Mouse (Mus musculus): ENCODE results near the gene Fbxl8. TPM values are rescaled to one million over a fixed set of nuclear protein-coding genes. Genes with fewer than 3 reads are reported as not detected.
"Not testable (repeated sequence)": the region's sequence is repeated elsewhere in the genome, so short reads cannot be mapped to it uniquely, and the experiment has no call there.

The Fbxl8 gene
- 1 to 10 TPM; 2.4 to 2.7 TPM for total RNA-seq (2021)

DNA sequence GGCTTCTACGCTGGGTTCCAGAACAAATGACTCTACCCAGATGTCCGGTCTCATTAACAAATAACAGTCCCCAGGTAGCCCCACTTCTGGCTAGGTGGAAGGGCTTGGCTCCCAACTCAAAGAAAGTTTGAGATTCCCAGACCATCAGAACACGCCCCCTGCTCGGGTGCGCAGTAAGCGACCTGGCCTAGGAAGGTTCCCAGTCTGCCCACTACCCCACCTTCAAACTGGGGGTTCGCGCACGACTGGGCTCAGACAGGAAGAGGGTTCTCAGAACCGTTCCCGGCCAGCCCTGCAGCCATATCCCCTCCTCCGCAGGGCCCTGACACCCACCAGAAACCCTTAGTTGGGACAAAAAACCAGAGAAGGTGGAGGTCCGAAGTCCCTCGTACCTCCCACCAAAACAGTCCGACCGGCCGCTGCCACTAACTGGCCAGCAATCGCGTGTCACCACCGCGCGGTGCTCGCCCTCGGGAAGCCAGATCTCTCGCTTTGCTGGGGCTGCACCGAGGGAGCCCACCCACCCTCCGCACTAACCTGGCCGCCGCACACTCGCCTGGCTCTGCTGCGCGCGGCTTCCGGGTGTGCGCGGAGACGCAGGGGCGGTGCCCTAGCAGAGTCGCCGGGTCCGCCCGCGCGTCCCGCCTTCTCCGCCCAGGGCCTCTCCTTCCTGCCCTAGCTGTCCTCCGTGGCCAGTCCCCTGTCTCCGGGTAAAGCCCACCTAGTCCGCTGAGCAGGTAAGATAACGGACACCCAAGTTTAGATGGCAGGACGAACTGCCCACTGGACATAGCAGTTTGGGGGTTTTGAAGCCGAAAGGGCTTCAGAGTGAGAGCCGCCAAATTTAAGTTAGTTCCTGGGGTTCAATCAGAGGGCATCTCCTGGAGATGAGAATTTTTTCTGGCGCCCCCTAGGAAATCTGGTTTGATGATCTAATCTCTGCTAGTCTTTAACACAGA lies at the start of gene Fbxl8, which contains the start of gene Tradd:
TSS of gene Fbxl8 (plus strand) at position 625 of the 959 bp plus-strand sequence.
TSS of gene Tradd (minus strand) at position 586 of the 959 bp plus-strand sequence.
- DNase-seq (ENCODE audit: low spot score) = peak; percentile 67
- intact Hi-C loops (cut with DNase I) = loop anchor here (2.0 to 10.0 kb wide), 2 partner anchors 24 to 610 kb away; partner anchors contain the start of gene 4931428F04Rik

DNA sequence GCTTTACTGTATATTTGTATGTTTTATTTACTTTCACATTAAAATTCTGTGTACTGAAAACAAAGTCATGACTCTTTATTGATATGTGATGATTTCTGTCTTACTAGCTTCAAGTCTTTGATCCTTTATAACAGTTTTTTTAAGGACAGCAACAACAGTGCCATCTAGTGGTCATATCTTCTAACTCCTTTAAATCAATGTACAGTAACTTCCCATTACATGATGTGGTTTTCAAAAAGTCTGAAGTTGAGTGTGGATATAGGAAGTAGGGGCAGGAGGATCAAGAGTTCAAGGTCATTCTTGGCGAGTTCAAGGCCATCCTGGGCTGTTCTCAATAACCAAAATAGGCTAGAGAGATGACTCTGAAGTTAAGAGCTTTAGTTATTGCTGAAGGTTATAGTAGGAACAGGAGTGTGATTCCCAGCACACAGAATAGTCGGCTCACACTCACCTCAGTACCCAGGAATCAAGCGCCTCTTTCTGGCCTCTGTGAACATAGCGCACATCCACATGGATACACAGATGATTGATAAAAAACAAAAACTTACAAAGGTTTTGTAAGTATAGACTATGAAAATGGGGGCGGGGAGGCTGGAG lies 46.4 kb upstream of the Fbxl8 start:
- intact Hi-C loops (cut with DNase I) = loop anchor here (2.0 to 5.0 kb wide), 5 partner anchors 61 to 561 kb away; no protein-coding TSS in a partner anchor

DNA sequence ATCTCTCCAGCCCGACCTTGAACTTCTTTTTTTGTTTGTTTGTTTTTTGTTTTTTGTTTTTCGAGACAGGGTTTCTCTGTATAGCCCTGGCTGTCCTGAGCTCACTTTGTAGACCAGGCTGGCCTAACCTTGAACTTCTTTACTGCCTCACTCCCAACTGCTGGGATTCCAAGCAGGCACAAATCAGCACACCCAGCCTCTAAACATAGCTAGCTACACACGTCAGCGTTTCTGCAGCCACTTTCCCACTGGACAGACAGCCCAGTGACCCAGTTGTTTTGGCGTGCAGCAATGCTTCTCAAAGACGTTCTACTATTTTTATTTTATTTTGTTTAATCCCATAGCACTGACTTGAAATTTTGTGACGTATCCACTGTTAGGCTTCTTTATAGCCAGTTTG lies 40.6 kb upstream of the Fbxl8 start:
- DNase-seq (ENCODE audit: low spot score) = no peak
- intact Hi-C loops (cut with DNase I) = loop anchor here (2.0 kb wide), 1 partner anchor 53 kb away; the partner anchor contains the start of gene Cbfb

More for the DNA sequence above, 46.4 kb upstream of the Fbxl8 start:
- DNase-seq (ENCODE audit: low spot score) = no peak

DNA sequence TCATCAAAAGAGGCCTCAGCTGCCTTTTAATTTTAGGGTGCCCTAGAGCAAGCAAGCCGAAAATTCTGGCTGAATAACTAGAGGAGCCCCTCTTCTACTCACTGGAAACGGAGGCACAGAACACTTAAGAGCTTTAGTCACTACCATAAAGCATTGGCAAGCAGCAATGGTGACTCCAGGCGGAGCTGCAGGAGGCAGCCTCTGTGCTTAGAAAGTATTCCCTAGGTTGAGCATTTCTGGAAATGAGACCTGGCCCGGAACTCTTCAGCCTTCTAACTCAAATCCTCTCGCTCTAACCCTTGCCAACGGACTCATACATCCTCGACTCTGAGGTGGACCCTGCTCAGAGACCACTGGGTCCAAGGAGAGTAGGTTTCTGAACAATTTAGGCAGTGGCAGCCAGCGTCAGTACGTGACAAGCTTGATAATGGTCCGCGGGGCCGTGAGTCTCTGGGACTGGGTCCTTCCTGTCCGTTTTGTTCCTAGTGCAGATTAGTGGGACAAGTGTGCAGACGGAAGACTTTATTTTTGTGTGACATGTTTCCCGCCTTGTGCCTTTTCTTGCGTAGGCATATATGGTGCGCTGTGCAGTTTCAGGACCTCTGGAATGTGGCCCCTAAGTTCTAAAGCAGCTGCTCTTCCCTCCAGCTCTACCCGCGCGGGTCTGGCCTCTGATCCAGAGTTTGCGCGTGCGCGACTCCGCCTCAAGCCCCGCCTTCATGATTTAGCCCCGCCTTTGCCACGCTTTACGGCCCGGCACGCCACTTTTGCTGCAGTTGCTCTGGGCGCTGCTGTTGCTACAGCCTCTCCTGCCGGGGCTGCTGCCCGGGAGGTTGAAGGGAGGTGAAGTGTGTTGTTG lies 39.8 kb upstream of the Fbxl8 start, which contains the start of gene D230025D16Rik:
TSS of gene D230025D16Rik (plus strand) at position 733 of the 859 bp plus-strand sequence.
- intact Hi-C loops (cut with DNase I) = loop anchor here (2.0 kb wide), 1 partner anchor 54 kb away; the partner anchor contains the start of gene Cbfb
- DNase-seq (ENCODE audit: low spot score) = peak; percentile 89

DNA sequence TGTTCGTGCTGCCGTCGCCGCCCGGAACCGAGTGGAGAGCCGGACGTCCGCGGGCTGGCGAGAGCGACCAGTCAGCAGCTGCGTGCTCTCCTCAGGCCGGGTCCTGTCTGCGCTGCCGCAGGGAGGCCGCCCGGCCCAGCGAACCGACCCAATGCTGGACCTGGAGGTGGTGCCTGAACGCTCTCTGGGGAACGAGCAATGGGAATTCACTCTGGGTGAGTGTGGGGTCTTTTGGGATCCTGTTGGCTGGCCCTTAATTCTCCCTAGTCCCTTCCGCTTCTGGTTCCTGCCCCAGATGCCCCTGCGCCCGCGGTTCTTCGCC lies 39.2 kb upstream of the Fbxl8 start:
- intact Hi-C loops (cut with DNase I) = loop anchor here (2.0 kb wide), 1 partner anchor 54 kb away; the partner anchor contains the start of gene Cbfb
- no peak for DNase-seq (ENCODE audit: low spot score)

DNA sequence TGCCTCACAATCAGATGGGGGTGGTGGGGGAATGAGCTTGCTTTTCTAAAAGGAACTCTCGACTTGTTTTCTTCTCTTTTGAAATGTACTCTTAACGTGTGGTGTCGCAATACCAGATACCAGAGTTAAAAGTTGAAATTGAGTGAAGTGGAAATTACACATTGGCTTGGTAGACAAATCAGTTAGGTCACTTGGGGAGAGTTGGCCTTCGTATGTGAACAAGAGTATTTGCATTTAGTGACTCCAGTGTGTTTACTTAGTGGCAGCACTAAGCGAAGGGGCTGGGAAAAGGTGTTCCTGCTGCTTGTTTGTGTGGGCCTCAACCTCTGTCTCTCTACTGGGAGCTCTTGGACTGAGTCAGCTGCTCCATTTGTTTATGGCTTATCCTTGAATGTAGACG lies 38.5 kb upstream of the Fbxl8 start:
- DNase-seq (ENCODE audit: low spot score) = no peak
- intact Hi-C loops (cut with DNase I) = loop anchor here (2.0 kb wide), 1 partner anchor 55 kb away; the partner anchor contains the start of gene Cbfb

DNA sequence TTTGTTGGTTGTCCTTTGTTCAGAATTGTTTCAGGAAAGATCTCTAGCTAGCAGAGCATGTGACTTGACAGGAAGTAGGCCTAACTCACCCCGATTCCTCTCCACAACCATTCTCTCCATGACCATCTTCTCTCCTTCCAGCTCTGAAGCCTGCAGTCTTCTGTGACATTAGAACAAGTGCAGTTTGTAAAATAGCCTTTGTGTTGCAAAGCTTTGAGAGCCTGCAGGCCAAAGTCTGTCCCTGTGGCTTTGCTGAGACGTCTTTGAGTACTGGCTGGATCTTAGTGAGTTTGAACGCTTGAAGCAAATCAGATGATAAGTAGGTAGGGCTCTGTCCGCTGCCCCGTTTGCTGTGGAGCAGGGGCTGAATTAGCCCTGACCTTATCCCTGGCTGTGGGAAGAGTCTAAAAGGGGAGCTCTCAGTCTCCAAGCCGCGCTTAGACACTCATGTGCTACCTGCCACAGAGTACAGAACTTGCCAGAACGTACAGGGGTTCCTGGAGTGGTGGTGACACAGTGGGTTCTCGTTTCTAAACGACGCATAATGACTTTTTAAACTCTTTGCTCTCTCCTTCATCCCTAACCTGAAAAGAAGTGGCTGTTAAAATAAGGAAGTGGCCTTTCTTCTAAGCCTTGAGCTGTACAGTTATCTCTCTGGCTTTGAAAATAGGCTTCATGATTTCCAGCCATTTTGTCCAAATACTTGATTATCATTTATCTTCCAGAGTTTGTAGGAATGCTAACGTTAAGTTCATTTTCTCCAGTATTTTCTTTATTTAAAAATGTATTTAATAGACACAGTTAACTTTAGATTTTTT lies 32.7 kb upstream of the Fbxl8 start:
- intact Hi-C loops (cut with DNase I) = no loop called here

DNA sequence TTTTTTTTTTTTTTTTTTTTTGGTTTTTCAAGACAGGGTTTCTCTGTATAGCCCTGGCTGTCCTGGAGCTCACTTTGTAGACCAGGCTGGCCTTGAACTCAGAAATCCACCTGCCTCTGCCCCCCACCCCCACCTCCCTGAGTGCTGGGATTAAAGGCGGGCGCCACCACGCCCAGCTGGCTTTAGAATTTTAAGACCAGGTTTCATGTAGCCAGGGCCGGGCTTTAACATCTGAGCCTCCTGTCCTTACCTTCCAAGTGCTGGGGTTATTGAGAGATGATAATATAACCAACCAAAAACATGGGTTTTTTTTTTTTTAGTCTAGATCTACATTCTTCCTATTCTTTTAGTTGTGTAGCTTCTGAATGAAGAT lies 32.1 kb upstream of the Fbxl8 start:
- DNase-seq (ENCODE audit: low spot score); intact Hi-C loops (cut with DNase I): not testable (repeated sequence)

More for the DNA sequence above, 32.7 kb upstream of the Fbxl8 start:
- DNase-seq (ENCODE audit: low spot score) = no peak

DNA sequence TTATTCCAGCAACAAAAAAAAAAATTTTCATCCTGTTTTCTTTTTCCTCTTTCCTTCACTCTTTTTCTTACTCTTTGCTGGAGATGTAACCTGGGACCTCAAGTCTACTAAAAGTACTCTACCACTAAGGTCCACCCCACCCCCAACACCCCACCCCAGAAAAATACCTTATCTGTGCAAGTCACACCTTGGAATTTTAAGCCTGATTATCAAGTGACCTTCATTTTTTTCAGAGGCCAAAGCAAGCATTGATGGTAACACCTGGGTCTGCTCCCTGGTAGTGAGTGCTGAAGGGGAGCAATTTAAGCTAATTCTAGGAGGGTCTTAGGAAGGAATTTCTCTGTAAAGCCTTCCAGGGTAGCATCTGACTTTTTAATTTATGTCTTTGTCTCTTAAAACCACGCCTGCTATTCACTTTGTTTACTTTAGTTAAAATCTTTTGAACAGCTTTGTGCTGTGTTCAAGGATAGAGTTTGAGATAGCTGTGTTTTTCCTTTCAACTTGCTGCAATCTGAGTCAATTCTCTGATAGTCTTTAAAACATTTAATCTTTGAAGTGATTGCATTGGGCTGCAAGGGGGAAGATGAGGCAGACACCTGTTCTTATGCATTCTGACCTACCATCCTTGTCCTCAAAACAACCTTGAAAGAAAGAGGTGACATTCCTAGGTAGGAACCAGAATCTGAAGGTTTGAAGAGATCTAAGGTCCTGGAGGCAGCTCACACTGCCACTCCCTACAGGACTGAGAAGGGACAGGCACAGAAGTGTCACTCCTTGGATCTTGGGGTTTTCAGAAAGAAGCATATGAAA lies 31.1 kb upstream of the Fbxl8 start:
- no peak for DNase-seq (ENCODE audit: low spot score)
- intact Hi-C loops (cut with DNase I) = no loop called here

DNA sequence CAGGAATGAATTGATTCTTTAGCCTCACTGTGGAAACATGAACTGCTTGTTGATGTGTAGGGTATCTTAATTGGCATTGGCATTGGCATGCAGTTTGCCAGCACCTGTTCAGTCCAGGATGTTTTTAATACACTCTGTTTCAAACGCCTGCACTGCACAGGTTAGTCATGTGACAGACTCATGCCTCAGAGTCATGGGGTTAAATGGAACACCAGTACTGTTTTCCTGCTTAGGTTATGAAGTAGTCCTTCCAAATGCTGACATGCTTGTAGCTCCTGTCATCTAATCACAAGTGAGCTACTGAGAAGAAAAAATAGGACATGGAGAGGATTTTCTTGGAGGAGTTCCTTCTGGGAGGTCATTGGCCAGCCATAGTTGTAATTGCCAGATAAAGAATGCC lies 29.2 kb upstream of the Fbxl8 start:
- no peak for DNase-seq (ENCODE audit: low spot score)
- intact Hi-C loops (cut with DNase I) = no loop called here

DNA sequence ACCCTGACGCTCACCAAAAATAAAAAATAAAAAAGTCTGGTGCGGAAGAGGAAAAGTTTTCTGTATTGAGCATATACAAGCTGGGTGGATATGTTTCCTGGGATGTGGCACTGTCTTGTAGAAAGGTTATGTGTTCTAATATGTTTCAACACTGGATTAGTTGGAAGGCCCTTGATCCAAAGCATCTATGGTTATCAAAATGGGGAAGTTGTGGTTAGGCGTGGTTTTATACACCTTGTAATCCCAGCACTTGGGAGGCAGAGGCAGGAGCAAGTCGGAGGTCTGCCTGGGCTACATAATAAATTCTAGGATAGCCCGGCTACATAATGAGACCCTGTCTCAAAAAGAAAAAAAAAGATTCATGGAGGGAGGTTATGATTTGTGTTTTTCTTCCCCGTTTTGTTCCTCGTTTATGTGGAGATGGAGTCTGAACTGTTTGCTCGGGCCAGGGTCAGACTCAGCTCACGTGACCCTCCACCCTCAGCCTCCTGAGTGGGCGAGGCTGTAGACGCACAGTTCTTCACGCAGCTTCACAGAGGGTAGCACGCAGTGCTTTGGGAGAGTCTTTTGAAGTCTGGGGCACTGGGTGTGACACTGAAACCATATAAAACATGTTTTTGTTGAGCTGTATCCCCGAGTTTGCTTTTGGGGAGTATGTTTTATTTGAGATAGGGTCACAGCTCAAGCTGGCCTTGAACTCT lies 26.9 kb upstream of the Fbxl8 start:
- intact Hi-C loops (cut with DNase I) = no loop called here
- no peak for DNase-seq (ENCODE audit: low spot score)

DNA sequence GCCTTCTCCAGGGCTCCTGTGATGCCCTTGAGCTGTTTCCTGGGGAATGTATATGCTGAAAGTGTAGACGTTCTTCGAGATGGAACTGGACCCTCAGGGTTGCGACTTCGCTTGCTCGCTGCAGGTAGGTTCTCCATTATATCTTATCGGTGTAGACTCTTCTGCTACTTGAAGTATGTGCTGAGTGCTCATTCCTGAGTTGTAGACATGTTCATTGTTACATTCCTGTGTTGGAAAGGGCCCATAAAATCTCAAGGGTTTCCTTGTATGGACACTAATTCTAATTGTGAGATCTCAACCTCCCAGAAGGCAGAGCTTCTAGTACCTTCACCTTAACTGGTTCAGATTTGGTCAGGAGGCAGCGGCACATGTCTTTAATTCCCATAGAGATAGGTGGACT lies 23.4 kb upstream of the Fbxl8 start:
- intact Hi-C loops (cut with DNase I) = no loop called here
- no peak for DNase-seq (ENCODE audit: low spot score)

DNA sequence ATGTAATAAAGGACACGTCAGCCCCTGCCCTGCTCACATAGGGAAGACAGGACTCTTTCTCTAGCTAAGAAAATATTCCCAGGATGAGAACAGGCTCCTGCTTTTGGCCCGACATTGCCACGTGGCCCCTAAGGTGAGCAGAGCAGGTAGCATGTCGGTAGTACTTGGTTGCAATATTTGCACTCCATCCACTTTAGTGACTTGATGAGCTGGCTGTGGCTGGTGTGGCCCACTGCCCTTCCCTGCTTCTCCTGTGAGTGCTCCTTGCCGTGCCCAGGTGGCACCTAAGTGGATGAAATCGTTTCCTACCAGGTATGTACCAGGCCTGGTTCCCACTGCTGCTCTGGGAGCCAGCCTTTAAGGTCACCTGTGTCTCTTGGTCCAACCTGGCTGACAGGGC lies 12.5 kb upstream of the Fbxl8 start:
- intact Hi-C loops (cut with DNase I) = loop anchor here (5.0 kb wide), 1 partner anchor 40 kb away; no protein-coding TSS in a partner anchor
- no peak for DNase-seq (ENCODE audit: low spot score)

DNA sequence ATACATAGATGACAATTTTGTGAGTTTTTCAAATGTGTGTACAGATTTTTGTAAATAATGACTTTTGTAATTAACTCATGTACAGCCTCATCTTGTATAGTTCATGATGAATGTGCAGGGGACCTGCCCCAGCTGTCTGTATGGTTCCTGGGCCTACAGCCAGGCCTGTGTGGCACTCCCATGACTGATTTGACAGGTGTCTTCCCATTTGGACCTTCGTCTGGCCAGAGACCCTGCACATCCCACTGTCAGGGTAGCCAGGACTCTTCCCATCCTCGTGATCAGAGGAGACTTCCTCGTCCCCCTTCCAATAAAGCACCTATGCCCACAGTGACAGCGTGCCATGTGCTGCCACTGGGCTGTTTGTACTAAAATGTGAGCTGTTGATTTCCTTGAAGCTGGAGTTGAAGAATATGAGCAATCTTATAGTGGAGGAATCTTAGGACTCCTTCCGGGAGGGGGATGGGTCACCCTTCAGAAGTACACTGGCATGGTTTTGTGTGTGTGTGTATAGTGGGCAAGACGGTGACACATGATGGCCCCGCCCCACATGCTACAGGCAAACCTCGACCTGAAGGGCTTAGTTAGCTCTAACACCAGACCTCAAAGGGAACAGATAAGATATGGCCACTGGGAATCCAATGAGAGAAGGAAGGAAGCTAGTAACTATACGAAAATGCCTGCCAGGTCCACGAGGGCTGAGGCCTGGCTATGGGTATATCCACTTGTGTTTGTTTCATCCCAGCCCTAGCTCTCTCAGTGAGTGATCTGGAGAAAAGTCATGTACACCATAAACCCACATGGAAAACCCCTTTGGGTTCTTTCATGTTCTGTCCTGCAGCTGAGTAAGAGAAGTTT lies 11.5 kb upstream of the Fbxl8 start:
- intact Hi-C loops (cut with DNase I) = loop anchor here (5.0 kb wide), 1 partner anchor 39 kb away; no protein-coding TSS in a partner anchor
- DNase-seq (ENCODE audit: low spot score) = no peak

DNA sequence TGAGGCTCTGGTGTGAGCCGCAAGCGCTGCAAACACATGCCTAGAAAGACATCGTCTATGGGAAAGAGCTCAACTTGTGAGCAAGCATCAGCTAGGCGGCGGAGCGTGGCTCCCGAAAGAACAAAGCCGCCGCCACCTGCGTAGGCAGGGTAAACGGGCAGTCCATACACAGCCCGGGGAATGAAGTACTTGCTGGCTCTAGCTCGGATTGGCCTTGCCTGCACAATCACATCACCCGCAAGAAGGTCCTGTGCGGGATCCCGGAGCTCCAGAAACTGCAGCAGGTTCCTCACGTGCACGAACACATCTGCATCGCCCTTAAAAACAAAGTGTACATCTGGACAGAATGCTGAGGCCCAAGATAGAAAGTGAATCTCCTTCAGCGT lies 10.7 kb upstream of the Fbxl8 start:
- intact Hi-C loops (cut with DNase I) = loop anchor here (5.0 kb wide), 1 partner anchor 39 kb away; no protein-coding TSS in a partner anchor
- no peak for DNase-seq (ENCODE audit: low spot score)

DNA sequence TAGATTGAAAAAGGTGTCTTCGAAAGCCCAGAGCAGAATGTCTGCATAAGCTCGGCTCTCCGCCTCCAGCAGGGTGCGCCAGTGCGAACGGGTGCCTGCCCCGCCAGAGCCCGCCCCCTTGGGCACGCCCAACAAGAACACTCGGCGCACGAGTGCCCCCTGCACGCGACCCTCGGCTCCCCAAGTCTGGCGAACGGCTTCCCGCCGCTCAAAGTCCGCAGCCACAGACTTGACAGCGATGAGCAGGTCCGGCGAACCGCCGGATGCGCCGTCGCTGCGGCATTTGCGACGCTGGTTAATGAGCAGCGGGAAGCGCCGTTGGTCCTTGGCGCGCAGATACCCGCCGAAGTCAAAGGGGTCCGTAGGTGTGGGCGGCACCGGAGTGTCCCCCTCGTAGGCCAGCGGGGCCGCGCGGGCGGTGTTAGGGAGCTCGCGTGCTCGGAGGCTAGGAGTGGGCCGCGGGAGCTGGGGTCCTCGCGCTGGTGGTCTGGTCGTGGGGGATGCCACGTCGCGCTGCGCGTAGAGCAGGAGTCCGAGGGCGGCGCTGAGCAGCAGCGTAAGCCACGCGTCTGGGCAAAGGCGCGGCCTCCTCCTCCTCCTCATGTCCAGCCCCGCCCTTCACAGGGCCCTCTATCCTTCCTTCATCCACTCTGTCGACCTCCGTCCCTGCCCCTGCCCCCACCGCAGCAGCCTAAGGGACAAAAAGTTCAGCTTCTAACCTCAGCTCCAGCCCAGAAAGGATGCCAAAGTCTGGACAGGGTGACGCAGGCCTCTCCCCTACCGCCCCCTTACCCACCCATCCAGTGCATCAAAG lies 10.1 kb upstream of the Fbxl8 start:
- peak; percentile 73 for DNase-seq (ENCODE audit: low spot score)
- intact Hi-C loops (cut with DNase I) = loop anchor here (5.0 kb wide), 1 partner anchor 38 kb away; no protein-coding TSS in a partner anchor

Measured in heart, postnatal 25 days (tissue).